Mouse (Mus musculus) bone marrow macrophage, adult 2 months (primary cell): ENCODE data around the gene Sertad1. TPM values are rescaled to one million over a fixed set of nuclear protein-coding genes. Genes with fewer than 3 reads are reported as not detected.
"Not testable (repeated sequence)": the region's sequence is repeated elsewhere in the genome, so short reads cannot be mapped to it uniquely, and the experiment has no call there.

Source experiments
- H3K27ac ChIP-seq: 2 replicates; pipeline ENCODE4 v1.5.1; 2012; ENCODE audit warnings: low read depth, low read length; ENCODE audit not compliant: insufficient read depth
- H3K4me1 ChIP-seq: 2 replicates; pipeline ENCODE4 v1.6.1; 2012; ENCODE audit warnings: low read length; ENCODE audit not compliant: control insufficient read depth, insufficient read depth
- H3K4me3 ChIP-seq: 2 replicates; pipeline ENCODE4 v1.5.1; 2012; ENCODE audit warnings: mild to moderate bottlenecking, low read length, moderate library complexity; ENCODE audit not compliant: insufficient read depth
- CTCF ChIP-seq: IDR thresholded peaks from 2 replicates; pipeline ENCODE4 v1.5.1; 2012; ENCODE audit warnings: low read depth, mild to moderate bottlenecking, low read length, moderate library complexity
- POLR2A ChIP-seq: IDR thresholded peaks from 2 replicates; pipeline ENCODE4 v1.6.1; 2012; ENCODE audit warnings: mild to moderate bottlenecking, low read depth, low read length, borderline replicate concordance
- polyA plus RNA-seq: library from polyadenylated mRNA; stranded (reverse); fragments of >200 nt; gene quantifications from 2 replicates; pipeline ENCODE4 v1.2.4, GENCODE M21; 2012; ENCODE audit not compliant: missing spikeins, insufficient read depth, insufficient read length

Gene Sertad1
- polyA plus RNA-seq, 1 experiment = 22.1 TPM

GRCm38 (mm10) chr7:27481627-27481969, 5.1 kb upstream of the Sertad1 start:
- TF ChIP-seq POLR2A (no peak), CTCF (no peak)
- Histone ChIP-seq H3K4me3 (peak overlapping the region; percentile 59), H3K4me1 (peaks cover 26% of the 10 kb centered on the region), H3K27ac (peak overlapping the region; percentile 47; the same call in 1 of the 2 replicates)

- TF ChIP-seq POLR2A (no peak), CTCF (no peak)
- peaks cover 34% of the 10 kb centered on the region for H3K4me1 ChIP-seq
- H3K27ac ChIP-seq = no peak overlapping the region
- H3K4me3 ChIP-seq = no peak overlapping the region
Measured at GRCm38 (mm10) chr7:27483860-27484259, 2.9 kb upstream of the Sertad1 start.

GRCm38 (mm10) chr7:27486102-27486769, 474 bp upstream of the Sertad1 start:
- Histone ChIP-seq H3K4me3 (peak overlapping the region; percentile 74), H3K27ac (peak overlapping the region; percentile 68), H3K4me1 (peaks cover 42% of the 10 kb centered on the region)
- TF ChIP-seq CTCF (no peak), POLR2A (no peak)

- H3K4me1 ChIP-seq = peaks cover 41% of the 10 kb centered on the region
- TF ChIP-seq POLR2A (no peak), CTCF (no peak)
- H3K27ac ChIP-seq = peak overlapping the region; percentile 85
- peak overlapping the region; percentile 74 for H3K4me3 ChIP-seq
Measured at GRCm38 (mm10) chr7:27487740-27488268, 1.1 kb downstream of the Sertad1 start.

- Histone ChIP-seq H3K4me3 (no peak overlapping the region), H3K27ac (no peak overlapping the region), H3K4me1 (peaks cover 47% of the 10 kb centered on the region)
- TF ChIP-seq CTCF = no peak
- TF ChIP-seq POLR2A = no peak
Measured at GRCm38 (mm10) chr7:27489270-27489869, 2.7 kb downstream of the Sertad1 start.

- Histone ChIP-seq H3K27ac (peak overlapping the region; percentile 88), H3K4me3 (peak overlapping the region; percentile 54), H3K4me1 (peaks cover 47% of the 10 kb centered on the region)
- TF ChIP-seq CTCF (no peak), POLR2A (no peak)
Measured at GRCm38 (mm10) chr7:27490227-27490542, 3.5 kb downstream of the Sertad1 start.

- no peak for TF ChIP-seq POLR2A
- peak; percentile 67 for TF ChIP-seq CTCF
- Histone ChIP-seq H3K4me1 (peaks cover 41% of the 10 kb centered on the region), H3K27ac (peak overlapping the region; percentile 88), H3K4me3 (peak overlapping the region; percentile 64)
Measured at GRCm38 (mm10) chr7:27490543-27491329, 4.0 kb downstream of the Sertad1 start.

- H3K4me3 ChIP-seq = no peak overlapping the region
- peaks cover 40% of the 10 kb centered on the region for H3K4me1 ChIP-seq
- TF ChIP-seq CTCF (no peak), POLR2A (no peak)
- no peak overlapping the region for H3K27ac ChIP-seq
Measured at GRCm38 (mm10) chr7:27491856-27492255, 5.1 kb downstream of the Sertad1 start.

GRCm38 (mm10) chr7:27493022-27493421, 6.3 kb downstream of the Sertad1 start:
- TF ChIP-seq POLR2A (no peak), CTCF (no peak)
- H3K4me1 ChIP-seq = peaks cover 40% of the 10 kb centered on the region
- no peak overlapping the region for H3K4me3 ChIP-seq
- peak overlapping the region; percentile 17; the same call in 1 of the 2 replicates for H3K27ac ChIP-seq

GRCm38 (mm10) chr7:27493450-27493849, 6.7 kb downstream of the Sertad1 start:
- TF ChIP-seq CTCF (no peak), POLR2A (no peak)
- no peak overlapping the region for H3K4me3 ChIP-seq
- H3K4me1 ChIP-seq = peaks cover 36% of the 10 kb centered on the region
- no peak overlapping the region for H3K27ac ChIP-seq

- not testable (repeated sequence) for H3K4me3 ChIP-seq, H3K27ac ChIP-seq
- peaks cover 23% of the 10 kb centered on the region for H3K4me1 ChIP-seq
Measured at GRCm38 (mm10) chr7:27494659-27495367, 8.1 kb downstream of the Sertad1 start.
